Mouse (Mus musculus): ENCODE data around the gene P2rx5.

- no peak for TF ChIP-seq CTCF (conservative IDR thresholded peaks at IDR 0.05; ENCODE audit: insufficient read depth, insufficient read length, low read depth, low read length)
- TF ChIP-seq POLR2A (IDR thresholded peaks at IDR 0.05; ENCODE audit: low read depth, low read length): no peak
These were observed 27.2 kb upstream of the P2rx5 start for GRCm38 (mm10) chr11:73132999-73133398.

All from kidney, adult 2 months (tissue).